Mouse (Mus musculus) Patski (cell line): Measurements from ENCODE around the gene Olfr494. TPM values are rescaled to one million over a fixed set of nuclear protein-coding genes. Genes with fewer than 3 reads are reported as not detected.

ENCODE experiments used
- ATAC-seq: fragments of 100-300 bp; one replicate; pipeline ENCODE4 v1.8.0; 2021
- CTCF ChIA-PET: fragments of 350-600 bp; sonication (Branson Sonifier 250); formaldehyde crosslinking; loops from one replicate; lab custom pipeline; 2022; ENCODE audit warnings: inconsistent platforms; lab: Charles Lee
- POLR2A ChIA-PET: fragments of 350-600 bp; sonication (Branson Sonifier 250); formaldehyde crosslinking; loops from one replicate; lab custom pipeline; 2022; ENCODE audit warnings: antibody characterized with exemption, inconsistent platforms; lab: Charles Lee
- DNase-seq: peaks from one replicate; pipeline ENCODE4 v3.0.0-alpha.2; 2011; ENCODE audit warnings: low read depth, low spot score
- H3K27me3 ChIP-seq: fragments of 371-371 bp; one replicate; pipeline ENCODE4 v1.5.1; 2021
- CTCF ChIP-seq: fragments of 100-300 bp; IDR thresholded peaks from one replicate; pipeline ENCODE4 v1.5.1; 2021
- in situ Hi-C: fragments of 300-500 bp; cut with MboI; formaldehyde crosslinking; loops from 3 replicates; pipeline ENCODE4 v1.11.1; 2018; ENCODE audit warnings: low pct_unique_long_range_greater_than_20kb, mixed read lengths
- polyA plus RNA-seq: library from polyadenylated mRNA; unstranded; gene quantifications from one replicate; pipeline ENCODE4 v1.2.3, GENCODE M21; 2021

Olfr494 gene
- not detected for polyA plus RNA-seq

DNA sequence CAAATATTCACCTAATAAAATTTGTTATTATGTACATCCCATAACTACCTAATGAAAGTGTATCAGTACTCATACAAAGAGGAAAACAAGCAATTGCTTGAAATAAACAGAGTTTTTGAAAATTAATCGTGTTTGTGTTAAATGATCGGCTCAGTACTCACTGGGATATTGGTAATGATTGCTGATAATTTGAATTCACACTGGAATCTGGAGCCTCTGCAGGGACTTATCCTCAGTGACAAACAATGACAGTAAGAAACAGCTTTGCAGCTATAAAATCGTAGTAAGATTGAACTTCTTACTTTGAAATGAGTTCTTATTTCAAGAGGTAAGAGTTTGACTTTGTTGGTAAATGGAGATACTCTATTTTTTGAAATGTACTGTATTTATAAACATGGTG is at the start of gene Olfr494:
Gene Olfr494, plus strand, starts transcription at position 301 of the 400 bp plus-strand sequence.
- ChIA-PET POLR2A (no interaction called here), CTCF (no interaction called here)
- no peaks in the 10 kb centered on the region for H3K27me3 ChIP-seq
- ATAC-seq (no peak), DNase-seq (no peak)
- in situ Hi-C loops: no loop called here
- no peak for TF ChIP-seq CTCF

DNA sequence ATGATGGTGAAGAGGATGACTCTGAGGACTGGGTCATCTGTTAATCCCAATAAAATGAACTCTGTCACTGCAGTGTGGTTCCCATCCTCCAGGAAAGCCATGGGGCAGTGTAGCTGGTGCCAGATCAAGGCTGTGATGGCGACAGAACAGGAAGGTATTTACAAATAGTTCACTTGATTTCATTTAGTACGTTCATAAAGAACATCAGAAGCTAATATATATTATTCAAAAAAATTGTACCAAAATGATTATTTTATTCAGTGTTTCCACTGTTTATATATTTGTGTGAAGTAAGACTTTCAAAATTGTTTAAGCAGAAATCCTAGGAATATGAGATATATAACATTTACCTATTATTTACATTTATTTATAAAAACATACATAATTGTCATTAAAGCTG is 41.6 kb upstream of the Olfr494 start, which contains the start of gene Olfr492:
Gene Olfr492, minus strand, starts transcription at position 101 of the 400 bp plus-strand sequence.
- TF ChIP-seq CTCF: no peak
- DNase-seq: no peak
- no peak for ATAC-seq
- H3K27me3 ChIP-seq: no peaks in the 10 kb centered on the region
- ChIA-PET POLR2A (no interaction called here), CTCF (no interaction called here)
- in situ Hi-C loops: no loop called here

DNA sequence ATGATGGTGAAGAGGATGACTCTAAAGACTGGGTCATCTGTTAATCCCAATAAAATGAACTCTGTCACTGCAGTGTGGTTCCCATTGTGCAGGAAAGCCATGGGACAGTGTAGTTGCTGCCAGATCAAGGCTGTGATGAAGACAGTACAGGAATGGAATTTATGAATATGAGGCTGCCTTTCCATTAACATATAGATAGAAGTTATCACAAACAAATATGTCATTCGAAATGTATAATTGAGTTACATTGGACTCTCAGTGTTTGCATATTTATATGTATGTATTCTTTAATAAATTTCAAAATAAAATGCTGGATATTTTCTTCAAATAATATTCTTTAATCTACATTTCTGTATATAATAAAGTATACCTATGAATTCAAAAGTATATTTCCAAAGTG is 18.3 kb upstream of the Olfr494 start, which contains the start of gene Olfr493:
Gene Olfr493, minus strand, starts transcription at position 101 of the 400 bp plus-strand sequence.
- in situ Hi-C loops: no loop called here
- ATAC-seq (no peak), DNase-seq (no peak)
- ChIA-PET POLR2A (no interaction called here), CTCF (no interaction called here)
- no peaks in the 10 kb centered on the region for H3K27me3 ChIP-seq
- TF ChIP-seq CTCF: no peak

DNA sequence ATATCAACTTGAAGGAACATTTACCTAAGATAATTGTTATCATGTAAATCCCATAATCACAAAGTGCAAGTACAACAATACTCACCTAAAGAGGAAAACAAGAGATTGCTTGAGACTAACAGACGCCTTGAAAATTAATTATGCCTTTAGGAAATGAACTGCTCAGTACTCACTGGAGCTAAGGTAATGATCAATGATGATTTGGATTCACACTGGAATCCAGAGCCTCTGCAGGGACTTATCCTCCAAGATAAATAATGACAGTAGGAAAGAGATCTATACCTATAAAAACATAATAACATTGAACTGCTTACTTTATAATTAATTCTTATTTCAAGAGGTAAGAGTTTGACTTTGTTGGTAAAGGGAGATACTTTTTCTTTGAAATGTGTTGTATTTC is 27.7 kb downstream of the Olfr494 start, which contains the start of gene Olfr495:
Gene Olfr495, plus strand, starts transcription at position 301 of the 400 bp plus-strand sequence.
- POLR2A ChIA-PET: no interaction called here

More for the DNA sequence above, 27.7 kb downstream of the Olfr494 start, which contains the start of gene Olfr495:
- no peaks in the 10 kb centered on the region for H3K27me3 ChIP-seq
- TF ChIP-seq CTCF: no peak
- CTCF ChIA-PET: no interaction called here
- DNase-seq (no peak), ATAC-seq (no peak)
- in situ Hi-C loops: no loop called here

Other genes with a start within 250 kb of the Olfr494 start
- not detected for gene Olfr484, start 237.9 kb upstream of the Olfr494 start, polyA plus RNA-seq
- gene Olfr485, start 205.5 kb upstream of the Olfr494 start, polyA plus RNA-seq: not detected
- gene Olfr486, start 192.6 kb upstream of the Olfr494 start, polyA plus RNA-seq: not detected
- not detected for gene Olfr487, start 150.7 kb upstream of the Olfr494 start, polyA plus RNA-seq
- not detected for gene Olfr488, start 107.0 kb upstream of the Olfr494 start, polyA plus RNA-seq
- not detected for gene Olfr490, start 76.4 kb upstream of the Olfr494 start, polyA plus RNA-seq
- not detected for gene Olfr491, start 51.9 kb upstream of the Olfr494 start, polyA plus RNA-seq
- gene Olfr492, start 41.7 kb upstream of the Olfr494 start, polyA plus RNA-seq: not detected
- gene Olfr493, start 18.4 kb upstream of the Olfr494 start, polyA plus RNA-seq: not detected
- gene Olfr495, start 27.8 kb downstream of the Olfr494 start, polyA plus RNA-seq: not detected
- gene Olfr497, start 55.1 kb downstream of the Olfr494 start, polyA plus RNA-seq: not detected
- not detected for gene Olfr498, start 100.0 kb downstream of the Olfr494 start, polyA plus RNA-seq
- gene Olfr502, start 159.7 kb downstream of the Olfr494 start, polyA plus RNA-seq: not detected
- gene Olfr503, start 179.2 kb downstream of the Olfr494 start, polyA plus RNA-seq: not detected
- not detected for gene Olfr504, start 200.5 kb downstream of the Olfr494 start, polyA plus RNA-seq
- not detected for gene Olfr506, start 245.5 kb downstream of the Olfr494 start, polyA plus RNA-seq